Mouse (Mus musculus): Measurements from ENCODE around the gene Speg.

DNA sequence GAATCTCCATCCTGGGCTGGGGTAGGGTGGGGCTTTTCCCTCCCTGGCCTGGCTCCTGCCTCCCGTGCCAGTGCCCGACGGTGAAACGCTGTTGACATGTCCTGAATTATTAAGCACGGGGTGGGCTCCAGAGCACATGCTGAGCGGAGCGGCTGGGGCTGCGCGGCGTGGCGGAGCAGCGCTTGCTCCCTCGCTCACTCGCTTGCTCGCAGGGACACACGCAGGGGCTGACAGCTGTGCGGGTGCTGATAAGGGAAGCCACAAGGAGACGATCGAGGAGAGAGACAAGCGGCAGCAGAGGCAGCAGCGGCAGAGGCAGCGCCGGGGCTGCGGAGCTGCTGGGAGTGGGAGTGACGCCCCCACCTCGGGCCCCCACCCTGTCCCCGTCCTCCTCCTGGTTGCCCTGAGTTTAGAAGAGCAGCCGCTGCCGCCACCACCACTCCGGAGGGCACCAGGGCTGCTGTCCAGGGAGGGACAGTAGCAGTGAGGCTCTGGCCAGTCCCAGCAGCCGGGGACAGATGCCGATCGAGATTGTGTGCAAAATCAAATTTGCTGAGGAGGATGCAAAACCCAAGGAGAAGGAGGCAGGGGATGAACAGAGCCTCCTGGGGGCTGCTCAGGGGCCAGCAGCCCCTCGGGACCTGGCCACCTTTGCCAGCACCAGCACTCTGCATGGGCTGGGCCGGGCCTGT, 75.4 kb downstream of the Speg start, which contains the start of gene Asic4:
- TF ChIP-seq CTCF (IDR thresholded peaks at IDR 0.05; ENCODE audit: insufficient read depth, low read length) (no peak), POLR2A (IDR thresholded peaks at IDR 0.05; ENCODE audit: borderline replicate concordance, extremely low read depth, low read depth, low read length) (no peak)
